8 mouse cellular contexts compared by ENCODE assay signal in the genomic region with DNA sequence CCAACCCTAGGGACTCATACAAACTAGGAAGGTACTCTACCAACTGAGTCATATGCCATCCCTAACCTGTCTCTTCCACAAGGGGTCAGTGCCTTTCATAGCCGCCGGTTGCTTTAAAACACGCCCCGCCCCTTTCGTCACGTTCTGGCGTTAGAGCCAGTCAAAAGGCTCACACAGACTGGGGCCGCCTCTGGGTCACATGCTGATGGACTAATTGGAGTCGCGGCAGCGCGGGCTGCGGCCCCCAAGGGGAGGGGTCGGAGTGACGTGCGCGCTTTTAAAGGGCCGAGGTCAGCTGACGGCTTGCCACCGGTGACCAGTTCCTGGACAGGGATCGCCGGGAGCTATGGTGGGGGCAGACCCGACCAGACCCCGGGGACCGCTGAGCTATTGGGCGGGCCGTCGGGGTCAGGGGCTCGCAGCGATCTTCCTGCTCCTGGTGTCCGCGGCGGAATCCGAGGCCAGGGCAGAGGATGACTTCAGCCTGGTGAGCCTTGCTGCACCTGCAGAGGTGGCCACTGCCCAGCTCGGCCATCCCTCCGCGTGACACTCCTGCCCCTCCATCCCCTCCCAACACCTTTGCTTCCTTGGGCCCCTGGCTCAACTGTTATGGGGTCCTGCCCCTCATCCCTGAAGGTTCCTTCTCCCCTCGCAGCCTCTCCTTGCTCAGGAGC. TPM values are rescaled to one million over a fixed set of nuclear protein-coding genes. Genes with fewer than 3 reads are reported as not detected.
DNase-seq lines count a peak whose midpoint lies in the region; ATAC-seq and TF ChIP-seq lines count a peak whose summit lies in the region.

A gene (plus strand): TSS at position 193 of the 674 bp plus-strand sequence.

- WGBS in embryonic facial prominence, embryonic 14.5 days: 1% methylated on average over 31 of the region's 38 CpGs
- WGBS in heart, adult 2 months: 1% methylated on average over 38 of the region's 38 CpGs
- under 1% methylated on average over 38 of the region's 38 CpGs for WGBS in limb, embryonic 13.5 days
- WGBS in midbrain, embryonic 16.5 days: under 1% methylated on average over 37 of the region's 38 CpGs

- H3K4me2 ChIP-seq in embryonic facial prominence, embryonic 14.5 days (ENCODE audit: low read depth, low read length): peak within 1 kb of the TSS; percentile 72
- peak within 1 kb of the TSS; percentile 99 for H3K4me2 ChIP-seq in limb, embryonic 13.5 days (replicated peaks)
- H3K4me2 ChIP-seq in midbrain, embryonic 16.5 days (ENCODE audit: low read length): peak within 1 kb of the TSS; percentile 95

- peaks cover 5% of the 10 kb centered on the region; the same call in 1 of the 2 replicates for H3K36me3 ChIP-seq in embryonic facial prominence, embryonic 14.5 days (ENCODE audit: control insufficient read depth, insufficient read depth, low read length)
- H3K36me3 ChIP-seq in heart, adult 2 months (ENCODE audit: control insufficient read depth, insufficient read depth, low read length): no peaks in the 10 kb centered on the region
- H3K36me3 ChIP-seq in limb, embryonic 13.5 days: peaks cover 18% of the 10 kb centered on the region
- H3K36me3 ChIP-seq in midbrain, embryonic 16.5 days (ENCODE audit: control insufficient read depth, insufficient read depth, low read length): peaks cover 9% of the 10 kb centered on the region; the same call in 1 of the 2 replicates

- H3K27me3 ChIP-seq in embryonic facial prominence, embryonic 14.5 days (replicated peaks; ENCODE audit: control insufficient read depth, insufficient read depth, low read length): no peaks in the 10 kb centered on the region
- H3K27me3 ChIP-seq in heart, adult 2 months (ENCODE audit: control insufficient read depth, insufficient read depth, low read length): no peaks in the 10 kb centered on the region
- H3K27me3 ChIP-seq in limb, embryonic 13.5 days: no peaks in the 10 kb centered on the region
- H3K27me3 ChIP-seq in midbrain, embryonic 16.5 days (ENCODE audit: control insufficient read depth, insufficient read depth, low read depth, low read length): no peaks in the 10 kb centered on the region

- peak within 1 kb of the TSS; percentile 71 for H3K4me3 ChIP-seq in embryonic facial prominence, embryonic 14.5 days (ENCODE audit: low read depth, low read length)
- peak within 1 kb of the TSS; percentile 90 for H3K4me3 ChIP-seq in heart, adult 2 months
- peak within 1 kb of the TSS; percentile 77 for H3K4me3 ChIP-seq in limb, embryonic 13.5 days
- peak within 1 kb of the TSS; percentile 81 for H3K4me3 ChIP-seq in midbrain, embryonic 16.5 days (ENCODE audit: low read depth, low read length)

- ATAC-seq in embryonic facial prominence, embryonic 14.5 days (ENCODE audit: low read depth): peak; percentile 98
- peak; percentile 97 for ATAC-seq in limb, embryonic 13.5 days (ENCODE audit: low FRiP score, low read depth)
- peak; percentile 98 for ATAC-seq in midbrain, embryonic 16.5 days

- peak within 1 kb of the TSS; percentile 81 for H3K9ac ChIP-seq in embryonic facial prominence, embryonic 14.5 days (ENCODE audit: low read depth, low read length)
- H3K9ac ChIP-seq in heart, adult 2 months (ENCODE audit: low read depth, low read length): peak within 1 kb of the TSS; percentile 89
- H3K9ac ChIP-seq in limb, embryonic 13.5 days: peak within 1 kb of the TSS; percentile 84
- H3K9ac ChIP-seq in midbrain, embryonic 16.5 days (ENCODE audit: low read depth, low read length): peak within 1 kb of the TSS; percentile 79

- intact Hi-C loops in heart, adult 2 months (cut with DNase I): loop anchor here (2.0 kb wide), 2 partner anchors 38 to 50 kb away; a partner anchor contains a TSS

- TF ChIP-seq POLR2A in heart, adult 2 months (IDR thresholded peaks at IDR 0.05; ENCODE audit: insufficient read depth, low read depth, low read length): peak; percentile 88

- peaks cover 7% of the 10 kb centered on the region for H3K4me1 ChIP-seq in embryonic facial prominence, embryonic 14.5 days (ENCODE audit: control insufficient read depth, insufficient read depth, low read length)
- peaks cover 1% of the 10 kb centered on the region; the same call in 1 of the 2 replicates for H3K4me1 ChIP-seq in heart, adult 2 months (ENCODE audit: control insufficient read depth, insufficient read depth, low read length)
- peaks cover 11% of the 10 kb centered on the region for H3K4me1 ChIP-seq in limb, embryonic 13.5 days
- peaks cover 7% of the 10 kb centered on the region for H3K4me1 ChIP-seq in midbrain, embryonic 16.5 days (ENCODE audit: control insufficient read depth, insufficient read depth, low read length)

- no peak within 1 kb of the TSS for H3K27ac ChIP-seq in embryonic facial prominence, embryonic 14.5 days (replicated peaks; ENCODE audit: low read depth, low read length)
- peak within 1 kb of the TSS; percentile 85 for H3K27ac ChIP-seq in heart, adult 2 months
- no peak within 1 kb of the TSS for H3K27ac ChIP-seq in limb, embryonic 13.5 days
- peak within 1 kb of the TSS; percentile 77 for H3K27ac ChIP-seq in midbrain, embryonic 16.5 days (ENCODE audit: low read length)

- TF ChIP-seq EP300 in heart, adult 2 months (IDR thresholded peaks at IDR 0.05; ENCODE audit: insufficient read depth, low read depth, low read length): peak; percentile 12; the same call in 1 of the 2 replicates

- TF ChIP-seq CTCF in heart, adult 2 months (IDR thresholded peaks at IDR 0.05): peak; percentile 94

- H3K9me3 ChIP-seq in embryonic facial prominence, embryonic 14.5 days (ENCODE audit: control insufficient read depth, low read length): no peaks in the 10 kb centered on the region
- no peaks in the 10 kb centered on the region for H3K9me3 ChIP-seq in limb, embryonic 13.5 days
- no peaks in the 10 kb centered on the region for H3K9me3 ChIP-seq in midbrain, embryonic 16.5 days (replicated peaks; ENCODE audit: control insufficient read depth, low read length, poor library complexity, severe bottlenecking)

- H3K79me2 ChIP-seq in heart, adult 2 months (replicated peaks; ENCODE audit: control insufficient read depth, insufficient read depth, low read length): no peaks in the 10 kb centered on the region

- peak; percentile 100 for DNase-seq in 3T3-L1 (ENCODE audit: low read depth, low spot score)
- DNase-seq in adrenal gland, postnatal 4 days (ENCODE audit: low spot score in 2 of 2): peak; percentile 89 to 96
- DNase-seq in embryonic facial prominence, embryonic 14.5 days (ENCODE audit: low spot score): peak; percentile 99
- peak; percentile 96 to 99 for DNase-seq in heart, adult 2 months
- DNase-seq in kidney, adult 8-10 months: peak; percentile 99
- DNase-seq in spleen, postnatal 10 days (ENCODE audit: low spot score in 2 of 2): peak; percentile 84 to 97

RNA-seq across cellular contexts. Expression of the gene that starts here (rescaled TPM):
- total RNA-seq in adrenal gland, postnatal 4 days (2021): 10 to 100 TPM; 22.0 to 25.2 TPM
- 15.0 and 15.4 TPM in 2 replicates for polyA plus RNA-seq in embryonic facial prominence, embryonic 14.5 days (2014; fragmentation: Nextera tagmentation; extraction: Ambion mirVana)
- 10 to 100 TPM; 14.5 TPM for total RNA-seq in heart, adult 2 months (2021)
- polyA plus RNA-seq in heart, adult 2 months (2012; rRNA removed): 22.0 and 23.6 TPM in 2 replicates
- 20.0 and 21.0 TPM in 2 replicates for polyA plus RNA-seq in limb, embryonic 13.5 days (2015; fragmentation: Nextera tagmentation; extraction: Ambion mirVana)
- polyA plus RNA-seq in midbrain, embryonic 16.5 days (2015; fragmentation: Nextera tagmentation; extraction: Ambion mirVana): 38.6 and 42.3 TPM in 2 replicates

Comparison
In these comparisons a context has a peak if more than half of its experiments do, and no peak if none do; other contexts are left out.
1. H3K27ac ChIP-seq: peak in heart, adult 2 months (single experiment) and midbrain, embryonic 16.5 days (single experiment); none in embryonic facial prominence, embryonic 14.5 days (single experiment) and limb, embryonic 13.5 days (single experiment).
2. Peak in every context shown above with its lines, with median percentiles within 50 percentile points of each other: DNase-seq, ATAC-seq, H3K4me2 ChIP-seq, H3K4me3 ChIP-seq and H3K9ac ChIP-seq.